Mouse (Mus musculus) hindbrain, embryonic 14.5 days (tissue): Measurements from ENCODE around the gene Washc4. TPM values are rescaled to one million over a fixed set of nuclear protein-coding genes. Genes with fewer than 3 reads are reported as not detected.

Source experiments
- ATAC-seq: fragments of 200-750 bp; cut with Nextera tagmentation; 2 replicates; pipeline ENCODE4 v1.8.0; 2017; ENCODE audit warnings: moderate number of reproducible peaks, mild to moderate bottlenecking, moderate TSS enrichment, moderate library complexity; ENCODE audit not compliant: low FRiP score
- DNase-seq: peaks from one replicate; pipeline ENCODE4 v3.0.0-alpha.2; 2015; ENCODE audit warnings: low spot score
- H3K27ac ChIP-seq: fragments of 300-500 bp; sonication (generic); 2 replicates; pipeline ENCODE4 v1.5.1; 2014; ENCODE audit warnings: mild to moderate bottlenecking, moderate library complexity
- H3K27me3 ChIP-seq: fragments of 300-500 bp; sonication (generic); 2 replicates; pipeline ENCODE4 v1.6.1; 2014; ENCODE audit warnings: mild to moderate bottlenecking, low read length, mixed read lengths; ENCODE audit not compliant: control insufficient read depth, insufficient read depth
- H3K36me3 ChIP-seq: fragments of 300-500 bp; sonication (generic); replicated peaks from 2 replicates; pipeline ENCODE4 v1.6.1; 2014; ENCODE audit not compliant: control insufficient read depth, insufficient read depth
- H3K4me1 ChIP-seq: fragments of 300-500 bp; sonication (generic); replicated peaks from 2 replicates; pipeline ENCODE4 v1.6.1; 2014; ENCODE audit warnings: antibody characterized with exemption, low read length, mixed read lengths; ENCODE audit not compliant: control insufficient read depth, insufficient read depth
- H3K4me2 ChIP-seq: fragments of 300-500 bp; sonication (generic); replicated peaks from 2 replicates; pipeline ENCODE4 v1.6.1; 2014; ENCODE audit warnings: mild to moderate bottlenecking, moderate library complexity
- H3K4me3 ChIP-seq: fragments of 300-500 bp; sonication (generic); replicated peaks from 2 replicates; pipeline ENCODE4 v1.5.1; 2014; ENCODE audit warnings: mild to moderate bottlenecking, low read length
- H3K9ac ChIP-seq: fragments of 300-500 bp; sonication (generic); 2 replicates; pipeline ENCODE4 v1.6.1; 2014
- H3K9me3 ChIP-seq: fragments of 300-500 bp; sonication (generic); 2 replicates; pipeline ENCODE4 v1.6.1; 2016; ENCODE audit warnings: low read length; ENCODE audit not compliant: control insufficient read depth
- WGBS: fragments of 180-500 bp; shearing (Covaris S2); extraction: QIAGEN DNeasy Blood & Tissue Kit; methylation state at CpG from one replicate; pipeline ENCODE4 v1.1.7; 2014; 5-methylcytosine and 5-hydroxymethylcytosine counted together
- polyA plus RNA-seq: library from polyadenylated mRNA; unstranded; fragments of >200 nt; fragmentation: Nextera tagmentation; extraction: Ambion mirVana; gene quantifications from 2 replicates; pipeline ENCODE4 v1.2.1, GENCODE M21; 2014

Gene Washc4
- polyA plus RNA-seq, 1 experiment from 2014 or later, result 32.7 TPM

DNA sequence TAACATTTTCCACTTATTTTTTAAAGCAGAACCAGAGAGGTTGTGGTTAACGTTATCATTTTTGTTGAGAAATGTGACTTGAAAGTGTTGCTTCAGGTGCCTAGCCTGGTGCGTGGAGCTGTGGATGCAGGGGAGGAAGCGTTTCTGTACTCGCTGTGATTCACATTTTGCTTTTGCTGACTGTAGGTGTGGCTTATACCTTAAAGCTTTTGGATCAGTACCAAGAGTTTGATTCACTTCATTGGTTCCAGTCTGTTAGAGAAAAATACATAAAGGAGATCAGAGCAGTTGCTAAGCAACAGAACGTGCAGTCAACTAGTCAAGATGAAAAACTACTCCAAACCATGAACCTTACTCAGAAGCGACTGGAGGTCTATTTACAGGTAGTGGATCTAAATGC is 47.2 kb downstream of the Washc4 start:
- no peaks in the 10 kb centered on the region for H3K4me1 ChIP-seq
- H3K27me3 ChIP-seq, result no peaks in the 10 kb centered on the region
- ATAC-seq (no peak), DNase-seq (no peak)
- no peak overlapping the region for H3K27ac ChIP-seq
- H3K9me3 ChIP-seq, result no peaks in the 10 kb centered on the region
- 81% methylated on average over 6 of the region's 6 CpGs for WGBS
- H3K36me3 ChIP-seq, result peaks cover 89% of the 10 kb centered on the region
- no peak overlapping the region for H3K9ac ChIP-seq
- no peak overlapping the region for H3K4me3 ChIP-seq
- H3K4me2 ChIP-seq, result no peak overlapping the region

DNA sequence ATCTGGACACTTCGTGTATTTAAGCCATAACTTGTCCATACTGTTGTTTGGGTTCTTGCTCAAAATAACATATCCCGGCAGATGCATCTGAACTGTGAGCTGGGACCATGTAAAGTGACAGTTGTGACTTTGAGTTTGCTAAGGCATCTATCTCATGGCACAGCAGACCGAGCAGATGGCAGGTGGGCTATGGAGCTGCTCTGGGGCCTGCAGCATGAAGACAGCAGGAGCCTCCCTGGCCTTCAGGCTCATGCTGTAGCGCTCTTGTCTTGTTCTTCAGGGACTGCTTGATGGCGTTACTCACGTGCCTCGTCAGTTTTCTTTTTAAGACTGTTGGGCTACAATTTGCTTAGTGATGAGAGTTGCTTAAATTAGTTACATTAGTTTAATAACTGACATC is 49.1 kb downstream of the Washc4 start:
- Histone ChIP-seq H3K4me2 (no peak overlapping the region), H3K9ac (no peak overlapping the region), H3K4me3 (no peak overlapping the region), H3K36me3 (peaks cover 82% of the 10 kb centered on the region), H3K27ac (no peak overlapping the region), H3K9me3 (no peaks in the 10 kb centered on the region), H3K4me1 (no peaks in the 10 kb centered on the region), H3K27me3 (no peaks in the 10 kb centered on the region)
- DNase-seq (no peak), ATAC-seq (no peak)
- WGBS, result 87% methylated on average over 7 of the region's 7 CpGs

DNA sequence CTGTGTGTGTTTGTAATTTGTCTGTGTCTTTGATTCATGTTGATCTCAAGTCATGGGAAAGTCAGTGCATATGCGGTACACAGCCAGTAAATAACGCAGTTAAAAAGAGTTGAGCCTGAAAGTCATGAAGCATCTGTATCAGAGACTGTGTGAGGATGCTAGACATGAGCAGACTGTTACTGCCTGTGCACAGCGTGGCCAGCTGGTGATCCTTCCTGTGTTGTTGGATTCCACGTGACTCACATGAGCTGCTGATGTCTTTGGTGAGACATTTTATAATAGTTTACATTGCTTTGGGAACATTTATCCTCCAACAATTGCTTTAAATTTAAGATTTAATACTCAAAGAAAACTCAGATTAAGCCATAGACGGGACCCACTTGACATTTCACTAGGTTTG is 51.0 kb downstream of the Washc4 start:
- 94% methylated on average over 5 of the region's 5 CpGs for WGBS
- Histone ChIP-seq H3K9ac (no peak overlapping the region), H3K4me1 (no peaks in the 10 kb centered on the region), H3K9me3 (no peaks in the 10 kb centered on the region), H3K4me3 (no peak overlapping the region), H3K27me3 (no peaks in the 10 kb centered on the region), H3K36me3 (peaks cover 78% of the 10 kb centered on the region), H3K27ac (no peak overlapping the region), H3K4me2 (no peak overlapping the region)
- ATAC-seq (no peak), DNase-seq (no peak)

DNA sequence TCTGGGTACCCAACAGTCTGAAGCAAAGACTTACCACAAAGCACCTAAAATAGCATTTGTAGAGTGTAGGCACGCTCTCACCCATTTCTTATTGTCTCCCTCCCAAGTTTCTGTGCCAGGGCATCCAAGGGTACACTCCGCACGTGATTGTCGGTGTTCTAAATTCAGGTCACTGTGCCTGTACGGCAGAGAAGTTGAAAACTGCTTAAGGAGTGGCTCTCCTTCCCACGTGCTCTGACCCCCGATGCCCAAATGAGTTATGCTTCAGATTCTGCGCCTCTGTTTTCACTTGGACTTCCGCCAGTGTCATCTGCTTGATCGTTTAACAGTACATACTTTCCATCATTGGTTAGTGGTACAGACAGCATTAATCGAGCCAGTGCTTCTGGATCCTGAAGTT is 57.1 kb downstream of the Washc4 start:
- no peak overlapping the region for H3K4me3 ChIP-seq
- ATAC-seq (no peak), DNase-seq (no peak)
- no peak overlapping the region for H3K4me2 ChIP-seq
- H3K36me3 ChIP-seq, result peaks cover 75% of the 10 kb centered on the region
- no peaks in the 10 kb centered on the region for H3K9me3 ChIP-seq
- no peaks in the 10 kb centered on the region for H3K27me3 ChIP-seq
- H3K9ac ChIP-seq, result no peak overlapping the region
- WGBS, result 86% methylated on average over 11 of the region's 11 CpGs
- H3K27ac ChIP-seq, result no peak overlapping the region
- H3K4me1 ChIP-seq, result no peaks in the 10 kb centered on the region

DNA sequence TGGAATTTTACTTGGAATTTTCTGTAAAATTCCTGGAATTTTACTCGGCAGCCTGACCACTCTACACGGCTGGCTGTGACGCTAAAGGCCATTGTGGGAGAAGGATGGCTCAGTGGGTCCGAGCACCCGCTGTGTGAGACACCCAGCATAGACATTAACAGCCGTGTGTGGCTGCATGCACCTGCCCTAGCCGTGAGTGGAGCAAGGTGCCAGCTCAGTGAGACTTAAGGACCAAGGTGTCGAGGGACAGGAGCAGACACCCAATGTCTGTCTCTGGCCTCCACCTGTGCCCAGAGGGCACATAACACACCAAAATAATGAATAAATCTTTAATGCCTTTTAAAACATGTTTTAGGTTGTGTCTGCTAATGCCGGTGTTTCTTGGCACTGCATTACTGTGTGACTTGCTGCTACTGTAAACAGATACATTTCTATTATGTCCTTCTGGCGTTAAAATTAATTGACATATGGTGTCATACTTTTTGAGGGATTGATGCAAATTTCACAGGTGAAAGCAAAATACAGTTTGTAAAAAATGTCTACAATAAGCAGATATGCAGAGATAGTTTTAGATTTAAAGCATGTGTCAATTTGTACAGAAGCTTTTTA is 60.5 kb downstream of the Washc4 start:
- H3K36me3 ChIP-seq, result peaks cover 81% of the 10 kb centered on the region
- ATAC-seq, result no peak

DNA sequence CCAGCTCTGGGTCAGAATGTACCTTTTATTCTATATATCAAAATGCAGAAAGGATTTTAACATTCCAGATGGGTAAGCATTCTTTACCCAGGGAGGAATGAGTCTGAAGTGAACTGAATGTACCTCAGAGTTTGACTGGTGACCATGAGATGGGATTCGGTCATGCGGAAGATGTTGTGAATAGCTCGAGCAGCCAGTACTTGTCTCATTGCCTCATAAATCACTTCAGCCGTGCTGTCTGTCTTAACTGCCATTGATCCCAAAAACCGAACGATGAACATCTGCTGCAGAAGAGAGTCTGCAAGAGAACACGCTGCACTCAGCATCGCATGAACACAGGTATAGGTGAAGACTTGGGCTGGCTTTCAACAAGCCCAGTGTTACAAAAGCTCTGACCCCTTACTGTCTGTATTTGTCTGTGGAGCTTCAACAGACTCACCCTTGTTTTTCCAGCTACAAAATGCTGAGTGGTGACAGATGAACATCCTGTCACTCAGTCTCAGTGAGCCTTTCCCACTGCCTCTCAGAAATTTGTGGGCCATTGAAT is 62.2 kb downstream of the Washc4 start:
- no peaks in the 10 kb centered on the region for H3K27me3 ChIP-seq
- 36% methylated on average over 8 of the region's 8 CpGs for WGBS
- H3K9me3 ChIP-seq, result no peaks in the 10 kb centered on the region
- no peak overlapping the region for H3K27ac ChIP-seq
- no peaks in the 10 kb centered on the region for H3K4me1 ChIP-seq
- DNase-seq (no peak), ATAC-seq (no peak)
- H3K4me2 ChIP-seq, result no peak overlapping the region
- no peak overlapping the region for H3K4me3 ChIP-seq
- peaks cover 82% of the 10 kb centered on the region for H3K36me3 ChIP-seq
- H3K9ac ChIP-seq, result no peak overlapping the region

More for the DNA sequence above, 60.5 kb downstream of the Washc4 start:
- 91% methylated on average over 10 of the region's 10 CpGs for WGBS
- Histone ChIP-seq H3K9me3 (no peaks in the 10 kb centered on the region), H3K27ac (no peak overlapping the region), H3K4me2 (no peak overlapping the region), H3K9ac (no peak overlapping the region), H3K4me3 (no peak overlapping the region), H3K27me3 (no peaks in the 10 kb centered on the region), H3K4me1 (no peaks in the 10 kb centered on the region)
- DNase-seq, result no peak

DNA sequence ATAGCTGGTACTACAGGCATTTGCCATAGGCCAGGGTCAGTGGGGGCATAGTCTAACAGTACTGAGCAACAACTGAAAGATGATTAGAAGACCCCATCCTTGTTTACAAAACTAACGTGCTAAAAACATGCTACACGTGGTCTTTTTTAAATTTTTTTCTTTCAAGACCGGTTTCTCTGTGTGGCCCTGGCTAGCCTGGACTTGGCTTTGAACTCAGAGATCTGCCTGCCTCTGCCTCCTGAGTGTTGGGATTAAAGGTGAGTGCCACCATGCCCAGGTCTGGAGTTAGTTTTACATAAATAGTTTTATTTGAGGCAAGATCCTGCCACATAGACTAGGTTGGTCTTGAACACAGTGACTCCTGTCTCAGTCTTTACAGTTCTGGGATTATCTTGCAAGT is 63.6 kb downstream of the Washc4 start:
- Histone ChIP-seq H3K36me3 (peaks cover 84% of the 10 kb centered on the region), H3K9me3 (no peaks in the 10 kb centered on the region)

DNA sequence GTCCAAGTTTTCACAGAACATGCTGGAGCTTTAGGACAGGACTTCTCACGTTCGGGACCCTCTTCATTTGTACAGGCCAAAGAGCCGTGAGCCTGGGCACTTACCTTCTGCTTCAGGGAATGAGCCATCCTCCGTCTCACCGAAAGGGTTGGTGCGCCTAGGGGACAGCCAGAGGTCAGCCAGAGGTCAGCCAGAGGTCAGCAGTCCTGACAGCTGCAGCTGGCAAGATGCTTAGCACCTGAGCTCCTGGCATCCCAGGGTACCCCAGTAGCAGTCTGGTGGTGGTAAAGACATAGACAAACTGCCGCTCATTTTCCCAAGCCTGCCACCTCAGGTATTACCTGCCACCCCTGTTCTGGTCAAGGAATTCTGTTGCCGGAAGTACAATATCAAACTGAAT is 65.0 kb downstream of the Washc4 start:
- no peak overlapping the region for H3K9ac ChIP-seq
- no peaks in the 10 kb centered on the region for H3K4me1 ChIP-seq
- DNase-seq (no peak), ATAC-seq (no peak)
- H3K9me3 ChIP-seq, result no peaks in the 10 kb centered on the region
- H3K27me3 ChIP-seq, result no peaks in the 10 kb centered on the region
- H3K4me3 ChIP-seq, result no peak overlapping the region
- H3K4me2 ChIP-seq, result no peak overlapping the region
- H3K27ac ChIP-seq, result no peak overlapping the region
- WGBS, result 73% methylated on average over 8 of the region's 8 CpGs
- peaks cover 88% of the 10 kb centered on the region for H3K36me3 ChIP-seq

More for the DNA sequence above, 63.6 kb downstream of the Washc4 start:
- no peak overlapping the region for H3K9ac ChIP-seq
- no peak overlapping the region for H3K27ac ChIP-seq
- ATAC-seq (no peak), DNase-seq (no peak)
- no peak overlapping the region for H3K4me3 ChIP-seq
- H3K4me2 ChIP-seq, result no peak overlapping the region
- no peaks in the 10 kb centered on the region for H3K27me3 ChIP-seq
- WGBS, result 96% methylated on average over 3 of the region's 3 CpGs
- H3K4me1 ChIP-seq, result no peaks in the 10 kb centered on the region

DNA sequence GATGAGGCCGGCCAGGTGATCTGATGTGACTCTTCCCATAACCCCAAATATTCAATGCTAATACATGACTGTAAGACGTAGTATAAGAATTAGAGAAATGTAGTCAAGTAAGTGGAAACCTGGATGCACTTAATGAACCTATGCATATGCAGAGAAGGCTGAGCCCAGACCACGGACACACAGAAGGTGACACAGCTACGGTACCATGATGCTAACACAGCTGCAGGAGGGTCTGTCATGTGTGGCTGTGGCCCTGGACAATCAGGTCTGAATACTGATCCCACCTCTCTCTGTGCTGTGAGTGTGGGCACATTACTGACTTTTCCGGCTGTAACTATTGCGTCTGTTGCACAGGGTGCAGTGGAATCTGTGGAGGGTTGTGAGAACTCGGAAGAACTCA is 67.0 kb downstream of the Washc4 start:
- no peaks in the 10 kb centered on the region for H3K27me3 ChIP-seq
- no peak overlapping the region for H3K9ac ChIP-seq
- no peak overlapping the region for H3K27ac ChIP-seq
- H3K4me1 ChIP-seq, result no peaks in the 10 kb centered on the region
- 97% methylated on average over 7 of the region's 7 CpGs for WGBS
- DNase-seq (no peak), ATAC-seq (no peak)
- H3K4me3 ChIP-seq, result no peak overlapping the region
- H3K36me3 ChIP-seq, result peaks cover 74% of the 10 kb centered on the region
- H3K4me2 ChIP-seq, result no peak overlapping the region
- no peaks in the 10 kb centered on the region for H3K9me3 ChIP-seq

DNA sequence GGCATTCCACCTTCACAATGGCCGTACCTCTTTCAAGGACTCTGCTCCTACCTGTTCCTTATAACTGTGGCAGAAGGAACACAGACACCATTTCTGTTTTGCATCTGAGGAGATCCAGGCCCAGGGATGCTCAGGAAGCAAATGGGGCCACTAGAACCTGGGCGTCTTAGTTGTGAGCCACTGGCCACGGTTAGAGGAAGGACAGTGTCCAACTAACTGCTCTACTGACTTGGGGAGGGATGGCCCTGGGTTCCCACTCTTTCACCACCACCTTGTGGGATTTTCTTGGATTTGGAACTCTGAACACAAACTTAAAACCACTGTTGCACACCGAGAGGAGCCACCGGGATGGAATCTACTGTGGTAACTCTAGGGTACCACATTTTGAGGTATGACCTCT is 68.3 kb downstream of the Washc4 start:
- H3K4me2 ChIP-seq, result no peak overlapping the region
- H3K9me3 ChIP-seq, result no peaks in the 10 kb centered on the region
- 97% methylated on average over 5 of the region's 5 CpGs for WGBS
- no peak for ATAC-seq
- no peaks in the 10 kb centered on the region for H3K27me3 ChIP-seq
- no peak overlapping the region for H3K4me3 ChIP-seq
- H3K9ac ChIP-seq, result no peak overlapping the region
- no peaks in the 10 kb centered on the region for H3K4me1 ChIP-seq
- DNase-seq, result no peak
- H3K36me3 ChIP-seq, result peaks cover 67% of the 10 kb centered on the region
- H3K27ac ChIP-seq, result no peak overlapping the region
